Mouse (Mus musculus): ENCODE results near the gene A630089N07Rik.
"Not testable (repeated sequence)": the region's sequence is repeated elsewhere in the genome, so short reads cannot be mapped to it uniquely, and the experiment has no call there.

Gene A630089N07Rik

GRCm38 (mm10) chr16:98081889-98082818 lies at the start of gene A630089N07Rik:
TSS of gene A630089N07Rik (minus strand) at chr16:98082450.
- peak; percentile 55 for DNase-seq (ENCODE audit: low read depth, low spot score)

GRCm38 (mm10) chr16:98107109-98107508 lies 24.9 kb upstream of the A630089N07Rik start:
- no peak for DNase-seq (ENCODE audit: low read depth, low spot score)

GRCm38 (mm10) chr16:98081550-98081888 lies 731 bp downstream of the A630089N07Rik start:
- not testable (repeated sequence) for DNase-seq (ENCODE audit: low read depth, low spot score)

GRCm38 (mm10) chr16:98081140-98081539 lies 1.1 kb downstream of the A630089N07Rik start:
- not testable (repeated sequence) for DNase-seq (ENCODE audit: low read depth, low spot score)

GRCm38 (mm10) chr16:98079382-98079781 lies 2.9 kb downstream of the A630089N07Rik start:
- not testable (repeated sequence) for DNase-seq (ENCODE audit: low read depth, low spot score)

GRCm38 (mm10) chr16:98041676-98042075 lies 40.6 kb downstream of the A630089N07Rik start:
- peak; percentile 28 for DNase-seq (ENCODE audit: low read depth, low spot score)

GRCm38 (mm10) chr16:98034971-98035370 lies 47.3 kb downstream of the A630089N07Rik start:
- not testable (repeated sequence) for DNase-seq (ENCODE audit: low read depth, low spot score)

- DNase-seq (ENCODE audit: low read depth, low spot score), result not testable (repeated sequence)
These were observed 56.1 kb downstream of the A630089N07Rik start for GRCm38 (mm10) chr16:98026186-98026585.

GRCm38 (mm10) chr16:98022657-98023345 lies 59.4 kb downstream of the A630089N07Rik start:
- DNase-seq (ENCODE audit: low read depth, low spot score), result peak; percentile 96

- DNase-seq (ENCODE audit: low read depth, low spot score), result no peak
These were observed 60.2 kb downstream of the A630089N07Rik start for GRCm38 (mm10) chr16:98022081-98022480.

- DNase-seq (ENCODE audit: low read depth, low spot score), result not testable (repeated sequence)
These were observed 84.9 kb downstream of the A630089N07Rik start for GRCm38 (mm10) chr16:97997383-97997731.

- peak; percentile 71 for DNase-seq (ENCODE audit: low read depth, low spot score)
These were observed 85.5 kb downstream of the A630089N07Rik start, which contains the start of gene B230307C23Rik for GRCm38 (mm10) chr16:97996616-97997382. TSS of gene B230307C23Rik (plus strand) at chr16:97997315.

GRCm38 (mm10) chr16:97995849-97996615 lies 86.2 kb downstream of the A630089N07Rik start:
- DNase-seq (ENCODE audit: low read depth, low spot score), result no peak

GRCm38 (mm10) chr16:97992477-97992876 lies 89.8 kb downstream of the A630089N07Rik start:
- DNase-seq (ENCODE audit: low read depth, low spot score), result not testable (repeated sequence)

- no peak for DNase-seq (ENCODE audit: low read depth, low spot score)
These were observed 90.7 kb downstream of the A630089N07Rik start for GRCm38 (mm10) chr16:97991517-97991916.

- DNase-seq (ENCODE audit: low read depth, low spot score), result no peak
These were observed 97.7 kb downstream of the A630089N07Rik start for GRCm38 (mm10) chr16:97984589-97984988.

- DNase-seq (ENCODE audit: low read depth, low spot score), result no peak
These were observed 100.9 kb downstream of the A630089N07Rik start for GRCm38 (mm10) chr16:97981362-97981761.

- no peak for DNase-seq (ENCODE audit: low read depth, low spot score)
These were observed 104.5 kb downstream of the A630089N07Rik start for GRCm38 (mm10) chr16:97977722-97978121.

- DNase-seq (ENCODE audit: low read depth, low spot score), result no peak
These were observed 105.0 kb downstream of the A630089N07Rik start for GRCm38 (mm10) chr16:97977277-97977676.

- DNase-seq (ENCODE audit: low read depth, low spot score), result no peak
These were observed 118.2 kb downstream of the A630089N07Rik start for GRCm38 (mm10) chr16:97963956-97964540.
